21 mouse cellular contexts compared by ENCODE assay signal in the genomic region with DNA sequence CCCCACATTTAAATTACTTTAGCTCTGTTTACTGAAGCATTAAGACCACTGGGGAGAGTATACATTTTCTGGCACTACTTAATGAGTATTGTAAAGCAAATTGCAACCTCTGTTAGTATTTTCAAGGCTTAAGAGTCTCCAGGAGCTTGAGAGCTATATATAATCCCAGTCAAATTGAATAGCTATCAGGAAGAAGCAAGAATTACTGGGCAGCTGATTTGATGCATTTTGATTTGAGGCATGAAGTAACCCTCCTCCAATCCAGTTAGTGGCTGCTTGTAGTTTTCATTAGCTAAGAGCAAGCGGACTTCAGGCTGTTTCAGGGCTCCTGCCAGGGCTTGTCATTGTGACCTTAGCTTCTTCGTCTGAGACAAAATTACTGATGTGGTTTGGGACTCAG.
"Had no signal": no experiment of that assay in that cellular context is flagged by ENCODE, and none has a peak within 500 bp of the region (broad histone marks: within the 10 kb centered on the region; RNA-seq: fewer than 3 reads in every experiment).

No protein-coding gene starts in this region.

- H3K36me3 ChIP-seq: limb, embryonic 10.5 days; limb, embryonic 13.5 days; midbrain, embryonic 13.5 days had no signal

- ATAC-seq: liver, postnatal 0 days; lung, postnatal 0 days; midbrain, embryonic 13.5 days; midbrain, embryonic 16.5 days had no signal

- H3K27me3 ChIP-seq: limb, embryonic 13.5 days; midbrain, embryonic 13.5 days had no signal

- H3K4me2 ChIP-seq: limb, embryonic 13.5 days; lung, embryonic 14.5 days; midbrain, embryonic 13.5 days had no signal

- H3K4me3 ChIP-seq: limb, embryonic 10.5 days; limb, embryonic 13.5 days; midbrain, embryonic 13.5 days had no signal

- H3K27ac ChIP-seq: limb, embryonic 10.5 days; limb, embryonic 13.5 days; liver, embryonic 14.5 days; macrophage; midbrain, embryonic 13.5 days; stomach, postnatal 0 days had no signal

- DNase-seq: kidney, adult 18-20 months; kidney, adult 9 months; kidney, postnatal 14 days; kidney, postnatal 4 days; liver; liver, postnatal 0 days; lung, embryonic 14.5 days; right cerebral cortex, adult 18-20 months; right cerebral cortex, postnatal 14 days; right cerebral cortex, postnatal 4 days; thymus, adult 2 months; thymus, postnatal 14 days; thymus, postnatal 4 days had no signal

- H3K9me3 ChIP-seq: limb, embryonic 10.5 days; limb, embryonic 13.5 days; midbrain, embryonic 13.5 days had no signal

- H3K9ac ChIP-seq: limb, embryonic 13.5 days; liver, embryonic 14.5 days; liver, postnatal 0 days; lung, embryonic 14.5 days; midbrain, embryonic 13.5 days had no signal
